Mouse (Mus musculus): Measurements from ENCODE around the gene A4gnt. TPM values are rescaled to one million over a fixed set of nuclear protein-coding genes. Genes with fewer than 3 reads are reported as not detected.

The A4gnt gene
- polyA plus RNA-seq, 1 experiment from 2014 or later: not detected

Other genes starting within 250 kb of the A4gnt start
- gene Mras, start 175.1 kb upstream of the A4gnt start, polyA plus RNA-seq (2014; fragmentation: Nextera tagmentation; extraction: Ambion mirVana): 58.0 and 59.9 TPM in 2 replicates
- gene Nme9, start 161.0 kb upstream of the A4gnt start, polyA plus RNA-seq (2014; fragmentation: Nextera tagmentation; extraction: Ambion mirVana): 0.31 TPM in 1 of 2 replicates, not detected in the other
- gene Armc8, start 43.6 kb upstream of the A4gnt start, polyA plus RNA-seq (2014; fragmentation: Nextera tagmentation; extraction: Ambion mirVana): 78.3 and 81.0 TPM in 2 replicates
- 22.2 and 26.2 TPM in 2 replicates for gene Dbr1, start 36.7 kb upstream of the A4gnt start, polyA plus RNA-seq (2014; fragmentation: Nextera tagmentation; extraction: Ambion mirVana)
- 4.8 and 7.9 TPM in 2 replicates for gene Dzip1l, start 17.0 kb downstream of the A4gnt start, polyA plus RNA-seq (2014; fragmentation: Nextera tagmentation; extraction: Ambion mirVana)
- gene Cldn18, start 104.8 kb downstream of the A4gnt start, polyA plus RNA-seq (2014; fragmentation: Nextera tagmentation; extraction: Ambion mirVana): not detected in 2 replicates